Mouse (Mus musculus): ENCODE results near the gene Gm281.

DNA sequence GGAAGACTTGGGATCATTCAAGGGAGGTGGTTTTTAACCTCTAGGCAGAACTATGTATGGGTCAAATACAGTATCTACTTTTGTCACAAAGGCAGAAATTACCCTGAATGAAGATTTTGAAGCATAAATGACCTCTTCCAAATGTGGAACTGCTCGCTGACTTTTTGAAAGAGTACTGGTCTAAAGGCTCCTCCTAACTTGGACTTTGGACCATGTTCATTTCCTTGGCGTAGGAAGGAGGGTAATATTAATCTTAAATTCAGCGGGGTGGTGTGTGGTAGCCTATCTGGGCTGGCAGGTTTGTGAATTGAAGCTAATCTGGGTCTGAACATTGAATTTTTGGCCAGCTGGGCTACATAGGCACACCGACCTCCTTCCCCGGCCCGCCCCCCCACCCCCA is 48.2 kb upstream of the Gm281 start:
- no peak for TF ChIP-seq CTCF (IDR thresholded peaks at IDR 0.05; ENCODE audit: low read depth)
- TF ChIP-seq EP300 (IDR thresholded peaks at IDR 0.05; ENCODE audit: low read depth) = no peak

All from liver, postnatal 0 days (tissue).